Mouse (Mus musculus) liver, postnatal 0 days (tissue): ENCODE measurements at regions not wholly inside any gene's neighbourhood (a gene's known extent, or its start where the extent isn't known, plus 50 kb on each side); places are given as distances from the start of the nearest gene placed in this dataset.

ENCODE experiments used
- CTCF ChIP-seq: sonication (generic); IDR thresholded peaks from 2 replicates; pipeline ENCODE4 v1.5.1; 2016; ENCODE audit warnings: antibody characterized with exemption, low read depth
- EP300 ChIP-seq: IDR thresholded peaks from 2 replicates; pipeline ENCODE4 v1.6.1; 2016; ENCODE audit warnings: antibody characterized with exemption, low read depth, mild to moderate bottlenecking

DNA sequence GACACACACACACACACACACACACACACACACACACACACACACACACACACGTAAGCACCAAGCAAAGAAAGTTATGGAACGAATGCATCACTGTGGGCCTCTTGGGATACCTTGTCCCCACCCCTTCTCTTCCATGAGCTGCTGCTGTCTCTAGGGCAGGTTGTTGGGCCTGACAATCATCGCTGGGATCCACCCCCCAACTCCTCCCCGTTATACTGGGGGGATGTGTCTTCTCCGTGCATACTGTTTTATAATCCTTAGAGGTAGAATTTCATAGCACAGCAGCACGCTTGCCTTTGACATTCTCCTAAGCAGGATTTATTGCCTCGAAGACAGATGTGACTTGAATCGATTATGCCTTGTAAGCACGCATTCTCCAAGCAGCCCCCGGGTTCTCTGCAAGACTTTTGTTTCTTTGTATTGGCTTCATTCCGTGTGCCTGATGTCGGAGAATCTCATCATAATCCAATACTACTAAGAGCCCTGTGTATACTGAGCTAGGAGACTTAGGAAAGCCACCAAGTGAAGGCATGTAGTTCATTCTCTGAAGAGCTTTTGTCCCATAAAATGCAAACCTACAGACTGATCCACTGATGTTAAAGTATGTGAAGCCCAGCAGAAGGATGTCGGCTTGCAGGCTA lies 386.4 kb downstream of the Prdm2 start:
- TF ChIP-seq CTCF (no peak), EP300 (no peak)
